Mouse (Mus musculus) adrenal gland, adult (tissue): ENCODE data around the gene Vmn2r71.

Source experiments
- DNase-seq, 2 experiments: peaks; one replicate each; pipeline ENCODE4 v3.0.0; 2022 to 2023; ENCODE audit warnings: low spot score in 1 of 2; ENCODE audit not compliant: inconsistent age in 2 of 2

Gene Vmn2r71

DNA sequence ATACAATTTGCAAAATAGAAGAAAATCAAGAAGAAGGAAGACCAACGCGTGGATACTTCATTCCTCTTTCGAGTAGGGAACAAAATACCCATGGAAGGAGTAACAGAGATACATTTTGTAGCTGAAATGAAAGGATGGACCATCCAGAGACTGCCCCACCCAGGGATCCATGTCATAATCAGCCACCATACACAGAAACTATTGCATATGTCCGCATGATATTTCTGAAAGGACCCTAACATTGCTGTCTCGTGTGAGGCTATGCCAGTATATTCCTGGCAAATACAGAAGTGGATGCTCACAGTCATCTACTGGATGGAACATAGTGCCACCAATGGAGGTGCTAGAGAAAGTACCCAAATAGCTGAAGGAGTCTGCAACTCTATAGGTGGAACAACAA, at the start of gene Vmn2r71:
TSS of gene Vmn2r71 (plus strand) at position 301 of the 400 bp plus-strand sequence.
- DNase-seq: no peak

DNA sequence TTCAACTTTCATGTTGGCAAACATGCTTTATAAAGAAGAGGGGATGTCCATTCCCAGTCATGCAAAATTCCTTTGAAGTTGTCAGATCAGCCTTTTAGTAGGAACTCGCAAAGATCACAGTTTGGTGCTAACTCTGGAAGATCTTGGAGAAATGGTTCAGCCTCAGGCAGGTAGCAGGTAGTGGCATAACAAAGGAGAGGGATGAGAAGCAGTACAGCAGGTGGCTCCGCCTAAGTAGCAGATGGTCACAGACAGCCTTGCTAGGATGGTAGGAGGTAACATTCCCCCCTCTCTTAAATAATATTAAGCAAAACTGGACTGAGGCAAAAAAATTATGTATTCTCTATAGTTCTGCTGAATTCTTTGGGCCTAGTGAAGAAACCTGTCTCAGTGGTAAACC, 20.8 kb upstream of the Vmn2r71 start:
- DNase-seq: no peak

DNA sequence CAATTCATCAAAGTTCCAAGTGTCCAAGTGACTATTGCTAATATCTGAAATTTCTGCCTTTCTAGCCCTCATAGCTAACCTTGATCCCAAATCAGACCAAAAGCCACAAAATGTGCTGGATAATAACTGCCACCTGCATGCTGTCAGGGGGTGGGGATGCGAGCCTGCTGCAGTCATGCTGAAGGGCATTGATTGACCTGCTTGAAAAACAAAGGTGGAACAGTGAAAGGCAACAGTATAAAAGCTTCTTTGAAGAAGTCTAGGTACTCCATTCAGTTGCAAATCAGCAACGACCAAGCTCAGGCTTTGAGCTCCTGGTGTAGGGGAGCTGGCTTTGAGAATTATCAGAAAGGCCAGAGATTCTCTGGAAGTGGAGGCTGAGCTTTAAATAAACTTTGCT, 19.8 kb upstream of the Vmn2r71 start:
- DNase-seq: no peak

DNA sequence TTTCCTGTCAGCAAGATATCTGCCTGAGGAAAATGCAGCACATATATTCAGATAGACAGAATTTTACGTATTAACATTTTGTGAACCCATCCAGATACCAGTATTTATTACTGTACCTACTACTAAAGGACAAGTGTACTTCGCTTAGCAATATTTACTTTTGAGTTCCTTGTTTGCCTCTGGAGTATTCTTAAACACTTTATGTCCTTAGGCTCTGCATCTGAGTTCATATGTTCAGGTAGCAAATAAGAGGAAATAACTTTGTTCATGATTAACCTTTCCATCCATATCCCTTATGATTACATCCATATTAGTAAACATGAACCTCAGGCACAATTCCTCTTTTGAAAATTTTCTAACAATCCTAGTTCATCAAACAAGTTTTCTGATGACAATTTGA, 6.2 kb downstream of the Vmn2r71 start, which contains the start of gene Vmn2r70:
TSS of gene Vmn2r70 (minus strand) at position 101 of the 400 bp plus-strand sequence.
- DNase-seq: no peak
